Mouse (Mus musculus) fat pad, adult 2 months (tissue): ENCODE results near the gene Nifk.

ENCODE experiments used
- DNase-seq: peaks from one replicate; pipeline ENCODE4 v3.0.0-alpha.2; 2011; ENCODE audit warnings: low read depth, low spot score; ENCODE audit errors: extremely low read depth

Gene Nifk

DNA sequence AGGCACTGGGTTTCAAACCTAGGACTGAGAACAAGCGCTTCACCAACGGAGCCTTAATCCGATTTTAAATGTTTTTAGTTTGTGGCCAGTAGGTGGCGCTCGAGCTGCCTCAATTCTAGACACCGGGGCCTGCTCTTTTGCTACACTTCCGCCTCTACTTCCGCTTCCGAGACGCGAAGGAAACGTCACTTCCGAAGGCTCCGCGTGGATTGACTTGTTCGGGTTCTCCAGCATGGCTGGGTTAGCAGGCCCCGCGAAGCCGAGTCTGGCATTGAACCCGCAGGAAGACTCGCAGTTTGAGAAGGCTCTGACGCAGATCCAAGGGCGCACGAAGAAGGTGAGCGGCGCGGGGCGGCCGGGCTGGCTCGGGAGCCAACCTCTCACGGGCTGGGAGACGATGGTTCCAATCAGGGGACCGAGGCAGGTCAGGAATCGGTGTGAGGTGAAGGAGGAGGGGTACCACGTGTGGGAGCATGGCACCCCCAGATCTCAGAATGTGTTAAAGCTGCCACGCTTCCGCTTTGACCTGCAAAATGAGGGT is at the start of gene Nifk:
Gene Nifk (plus strand): TSS at position 179 of the 541 bp plus-strand sequence.
- DNase-seq, result peak; percentile 56

DNA sequence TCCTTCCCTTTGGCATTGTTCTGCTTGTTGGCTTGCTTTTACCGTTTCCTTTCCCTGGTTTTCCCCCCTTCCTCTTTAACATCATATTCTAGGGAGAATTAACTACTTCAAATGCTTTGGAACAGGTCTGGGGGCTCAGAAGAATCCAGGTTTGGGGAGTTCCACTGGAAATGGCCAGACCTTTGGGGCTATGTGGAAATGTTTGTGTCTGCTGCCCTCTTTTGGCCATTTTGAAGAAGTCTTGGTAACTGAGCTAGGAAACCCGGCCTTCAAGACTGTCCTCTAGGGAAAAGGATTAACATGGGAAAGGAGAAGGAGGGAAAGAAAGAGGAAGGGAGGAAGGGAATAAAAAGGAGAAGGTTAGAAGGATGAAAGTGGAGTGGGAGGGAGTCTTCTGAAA is 46.5 kb upstream of the Nifk start:
- DNase-seq, result no peak

DNA sequence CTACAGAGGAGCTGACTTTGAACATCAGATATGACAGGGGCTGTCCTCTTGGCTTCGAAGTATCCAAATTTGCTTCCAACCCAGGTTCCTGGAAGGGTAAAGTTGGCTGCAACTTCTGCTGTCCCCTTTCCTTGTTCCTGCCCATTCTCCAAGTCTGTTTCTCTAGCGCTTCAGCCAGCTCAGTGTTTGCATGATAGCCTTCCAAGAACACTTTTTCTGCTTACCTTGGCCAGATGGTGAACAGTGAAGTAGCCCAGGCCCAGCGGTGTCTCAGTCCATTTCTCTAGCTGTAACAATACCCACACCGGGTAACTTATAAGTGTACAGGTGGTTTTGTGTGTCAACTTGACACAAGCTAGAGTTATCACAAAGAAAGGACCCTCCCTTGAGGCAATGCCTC is 29.3 kb upstream of the Nifk start:
- DNase-seq, result no peak

DNA sequence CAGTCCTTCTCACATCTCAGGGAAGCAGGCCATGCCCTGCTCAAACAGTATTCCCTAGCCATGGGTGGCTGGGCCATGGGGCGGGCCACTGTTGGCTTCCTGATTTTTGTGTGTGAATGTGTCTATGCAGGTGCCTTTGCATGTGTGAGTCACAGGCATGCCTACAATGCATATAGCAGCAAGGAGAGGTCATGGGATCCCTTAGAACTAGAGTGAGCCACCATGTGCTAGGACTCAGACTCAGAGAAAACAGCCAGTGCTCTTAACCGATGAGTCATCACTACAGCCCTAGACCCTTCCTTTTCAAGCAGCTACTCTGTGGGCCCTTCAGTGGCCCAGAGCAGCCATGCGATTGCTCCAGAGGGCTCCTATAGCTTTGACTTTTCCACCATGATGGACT is 27.4 kb upstream of the Nifk start:
- DNase-seq, result no peak

DNA sequence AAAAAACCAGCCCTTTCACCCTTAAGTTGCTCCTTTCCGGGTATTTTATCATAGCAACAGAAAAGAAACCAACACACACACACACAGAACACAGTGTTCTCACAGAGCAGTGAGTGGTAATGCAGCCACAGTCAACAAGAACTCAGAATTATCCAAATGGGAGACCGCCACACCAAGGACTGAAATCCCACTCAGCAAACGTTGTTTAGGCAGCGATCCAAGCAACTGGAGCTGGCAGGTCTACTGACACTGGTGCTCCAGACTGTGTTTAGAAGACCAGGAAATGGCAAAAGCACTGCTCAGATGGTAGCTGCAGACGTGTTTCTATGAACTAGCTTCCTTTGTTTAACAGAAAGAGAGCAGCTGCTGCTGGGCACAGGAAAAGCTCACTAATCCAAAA is 26.8 kb upstream of the Nifk start:
- DNase-seq, result no peak

DNA sequence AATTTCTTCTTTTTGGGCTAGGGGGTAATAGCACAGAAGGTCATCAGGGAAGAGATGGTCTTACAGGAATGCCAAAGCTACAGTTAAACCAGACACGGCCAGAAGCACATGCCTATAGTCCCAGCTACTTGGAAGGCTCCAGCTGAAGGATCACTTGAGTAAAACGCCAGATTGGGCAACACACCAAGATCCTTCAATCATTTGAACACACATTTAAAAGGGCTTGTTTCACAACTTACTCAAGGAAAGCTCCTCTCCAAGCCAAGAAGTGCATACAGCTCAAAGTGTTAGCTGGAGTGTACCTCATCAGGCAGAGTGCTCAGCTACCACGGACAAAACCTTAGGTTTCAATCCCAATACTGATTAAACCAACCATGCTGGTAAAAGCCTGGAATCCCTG is 25.0 kb upstream of the Nifk start:
- peak; percentile 61 for DNase-seq

DNA sequence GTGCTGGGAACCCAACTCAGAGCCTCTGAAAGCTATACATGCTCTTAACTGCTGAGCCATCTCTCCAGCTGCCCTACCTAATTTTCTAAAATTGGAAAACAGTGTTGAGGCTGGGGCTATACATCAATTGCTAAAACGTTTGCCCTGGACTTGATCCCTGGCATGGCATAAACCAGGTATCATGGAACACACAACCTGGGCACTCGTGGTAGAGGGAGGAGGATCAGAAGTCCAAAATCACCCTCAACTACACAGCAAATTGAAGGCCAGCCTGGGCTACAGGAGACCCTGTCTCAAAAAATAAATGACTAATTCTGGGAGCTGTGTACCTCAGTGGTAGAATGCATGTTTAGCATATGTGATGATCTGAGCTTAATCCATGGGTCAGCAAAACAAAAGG is 23.9 kb upstream of the Nifk start:
- DNase-seq, result no peak

DNA sequence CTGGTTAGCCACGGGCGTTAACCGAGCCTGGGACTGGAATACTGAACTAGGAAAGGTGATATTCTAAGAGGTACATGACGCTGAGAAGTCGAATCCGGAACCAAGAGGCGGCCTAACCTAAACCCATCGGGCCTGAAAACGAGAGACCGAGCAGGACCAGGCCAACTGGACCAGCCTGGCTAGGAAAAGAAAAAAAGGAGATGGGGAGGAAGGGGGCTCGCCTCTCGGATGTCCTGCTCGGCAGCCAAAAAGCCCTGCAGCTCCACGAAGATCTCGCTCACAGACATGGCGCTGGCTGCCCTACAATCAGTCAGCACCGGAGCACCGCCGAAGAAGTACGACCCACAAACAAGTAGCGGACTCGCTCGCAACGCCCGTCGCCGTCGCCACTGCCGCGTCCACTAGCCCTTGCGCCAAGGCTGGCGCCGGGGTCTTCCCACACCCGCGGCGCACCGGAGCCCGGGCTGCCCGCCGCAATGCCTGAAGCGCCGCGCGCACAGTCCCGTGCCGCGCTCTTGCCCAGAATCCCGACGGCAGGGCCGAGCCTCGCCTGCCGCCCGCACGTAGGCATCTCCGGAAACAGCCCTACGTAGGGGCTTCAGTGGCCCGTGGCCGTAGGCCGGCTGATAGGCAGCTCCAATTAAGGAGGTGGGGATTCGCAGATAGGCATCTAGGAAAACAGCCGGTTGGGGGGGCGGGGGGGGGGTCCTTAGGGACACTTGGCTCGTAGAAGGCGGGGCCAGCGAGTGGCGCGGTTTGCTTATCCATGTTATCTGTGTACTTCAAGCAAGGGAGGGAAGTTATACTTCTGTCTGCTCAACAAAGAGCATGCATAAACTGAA is 10.6 kb upstream of the Nifk start:
- no peak for DNase-seq

DNA sequence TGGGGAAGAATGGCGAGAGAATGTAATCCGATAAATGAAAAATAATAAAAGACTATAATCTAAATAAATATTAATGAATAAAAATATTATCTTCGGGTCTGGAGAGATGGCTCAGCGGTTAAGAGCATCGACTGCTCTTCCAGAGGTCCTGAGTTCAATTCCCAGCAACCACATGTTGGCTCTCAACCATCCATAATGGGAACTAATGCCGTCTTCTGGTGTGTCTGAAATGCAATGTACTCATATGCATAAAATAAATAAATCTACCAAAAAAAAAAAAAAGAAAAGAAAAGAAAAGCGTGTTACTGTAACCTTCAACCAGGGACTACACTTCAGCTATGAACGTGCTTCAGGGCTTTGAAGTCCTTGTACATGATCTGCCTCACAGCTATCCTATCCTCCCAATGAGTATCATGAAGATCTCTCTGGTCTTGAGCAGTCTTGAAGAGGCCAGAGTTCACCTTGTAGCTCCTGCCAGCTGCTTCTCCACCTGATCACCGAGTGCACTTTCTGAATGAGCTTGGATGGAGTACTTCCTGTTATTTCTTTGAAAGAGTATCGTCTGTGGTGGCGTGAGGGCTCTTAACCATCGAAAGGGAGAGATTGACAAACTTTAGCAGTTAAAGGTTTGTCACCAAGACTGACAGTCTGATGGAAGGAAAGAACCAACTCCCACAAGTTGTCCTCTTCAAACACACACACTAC is 9.9 kb upstream of the Nifk start, which contains the start of gene Tsn:
Gene Tsn (minus strand): TSS at position 118 of the 705 bp plus-strand sequence.
- DNase-seq, result no peak

DNA sequence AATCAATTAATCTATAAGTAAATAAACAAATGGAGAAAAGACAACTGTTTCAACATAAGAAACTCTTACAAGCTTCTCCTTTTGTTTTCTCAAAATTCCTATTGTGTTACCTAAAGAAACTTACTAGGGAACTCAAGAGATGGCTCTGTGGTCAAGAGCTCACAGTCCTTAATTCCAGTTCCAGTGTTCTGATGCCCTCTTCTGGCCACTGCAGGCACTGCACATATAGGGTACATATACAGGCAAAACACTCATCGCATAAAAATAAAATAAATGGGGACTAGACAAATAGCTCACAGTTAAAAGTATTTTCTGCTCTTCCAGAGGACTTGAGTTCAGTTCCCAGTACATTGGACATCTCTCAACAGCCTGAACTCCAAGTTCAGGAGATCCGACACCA is 943 bp upstream of the Nifk start:
- no peak for DNase-seq

DNA sequence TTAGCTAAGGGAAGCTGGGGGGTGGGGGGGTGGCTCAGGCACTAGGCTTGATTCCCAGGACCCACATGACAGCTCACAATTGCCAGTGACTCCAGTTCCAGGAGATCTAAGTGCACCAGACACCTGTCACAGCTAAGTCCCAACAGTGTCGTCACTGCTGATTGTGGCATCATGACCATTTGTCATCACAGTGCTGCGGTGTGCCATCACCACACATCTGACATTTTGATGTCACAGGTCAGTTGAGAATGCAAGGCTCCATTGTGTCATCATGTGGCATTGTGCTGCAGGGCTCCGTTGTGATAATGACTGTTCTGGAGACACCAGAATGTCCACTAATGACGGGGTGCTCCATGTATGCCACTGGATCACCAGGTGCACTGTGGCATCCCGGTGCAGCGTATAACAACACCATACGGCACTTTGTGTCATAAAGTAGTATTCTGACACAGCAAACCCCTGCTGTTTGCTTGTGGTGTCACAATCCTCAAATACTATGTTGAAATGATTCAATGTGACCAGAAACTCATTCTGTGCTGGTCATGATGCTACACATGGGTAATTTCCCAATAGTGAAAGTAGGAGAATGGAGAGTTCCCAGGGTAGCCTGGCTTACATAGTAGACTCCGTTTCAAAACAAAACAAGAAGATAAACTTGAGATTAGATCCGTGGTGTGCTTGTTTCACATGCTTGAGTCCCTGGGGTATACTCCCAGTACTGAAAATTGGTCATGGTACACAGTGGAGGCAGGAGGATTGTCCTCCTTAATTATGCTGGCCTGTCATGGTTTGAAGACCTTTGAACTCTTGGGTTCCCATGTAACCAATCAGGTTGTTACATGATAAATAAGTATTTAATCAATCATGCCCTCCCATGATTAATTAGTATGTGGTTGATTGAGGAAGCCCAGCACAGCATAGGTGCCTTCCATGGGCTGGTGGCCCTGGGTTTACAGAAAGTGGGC is 13.4 kb downstream of the Nifk start:
- DNase-seq, result peak; percentile 21

DNA sequence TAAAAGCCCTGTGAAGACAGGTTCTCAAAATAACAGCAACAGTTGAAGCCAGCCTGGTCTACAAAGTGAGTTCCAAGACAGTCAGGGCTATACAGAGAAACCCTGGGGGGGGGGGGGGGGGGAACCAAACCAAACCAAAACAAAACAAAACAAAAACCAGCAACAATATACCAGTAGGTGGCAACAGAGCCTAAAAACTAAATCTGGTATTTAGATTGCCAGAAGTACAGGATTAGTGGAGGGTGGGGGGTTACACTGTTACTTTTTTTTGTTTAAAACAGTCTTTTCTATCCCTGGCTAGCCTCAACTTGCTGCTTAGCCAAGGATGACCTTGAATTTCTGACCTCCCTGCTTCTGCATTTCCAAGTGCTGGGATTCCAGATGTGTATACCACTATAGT is 14.2 kb downstream of the Nifk start:
- no peak for DNase-seq

DNA sequence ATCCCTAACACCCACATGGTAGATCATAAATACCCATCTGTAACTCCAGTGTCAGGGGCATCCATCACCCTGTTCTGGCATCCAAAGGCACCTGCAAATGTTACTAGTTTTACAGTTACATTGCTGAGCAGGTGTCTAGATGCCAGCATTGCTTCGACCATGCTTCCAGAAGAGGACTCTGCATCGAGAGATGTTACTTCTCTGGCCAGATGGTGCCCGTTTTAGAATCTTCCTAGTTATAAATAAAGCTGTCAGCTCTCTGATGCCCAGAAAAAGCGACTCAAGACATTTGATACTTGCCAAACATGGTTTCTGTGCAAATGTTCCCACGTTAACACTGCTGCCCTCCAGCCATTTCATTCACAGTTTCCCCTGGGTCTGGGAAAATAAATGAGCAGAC is 16.3 kb downstream of the Nifk start:
- DNase-seq, result no peak

DNA sequence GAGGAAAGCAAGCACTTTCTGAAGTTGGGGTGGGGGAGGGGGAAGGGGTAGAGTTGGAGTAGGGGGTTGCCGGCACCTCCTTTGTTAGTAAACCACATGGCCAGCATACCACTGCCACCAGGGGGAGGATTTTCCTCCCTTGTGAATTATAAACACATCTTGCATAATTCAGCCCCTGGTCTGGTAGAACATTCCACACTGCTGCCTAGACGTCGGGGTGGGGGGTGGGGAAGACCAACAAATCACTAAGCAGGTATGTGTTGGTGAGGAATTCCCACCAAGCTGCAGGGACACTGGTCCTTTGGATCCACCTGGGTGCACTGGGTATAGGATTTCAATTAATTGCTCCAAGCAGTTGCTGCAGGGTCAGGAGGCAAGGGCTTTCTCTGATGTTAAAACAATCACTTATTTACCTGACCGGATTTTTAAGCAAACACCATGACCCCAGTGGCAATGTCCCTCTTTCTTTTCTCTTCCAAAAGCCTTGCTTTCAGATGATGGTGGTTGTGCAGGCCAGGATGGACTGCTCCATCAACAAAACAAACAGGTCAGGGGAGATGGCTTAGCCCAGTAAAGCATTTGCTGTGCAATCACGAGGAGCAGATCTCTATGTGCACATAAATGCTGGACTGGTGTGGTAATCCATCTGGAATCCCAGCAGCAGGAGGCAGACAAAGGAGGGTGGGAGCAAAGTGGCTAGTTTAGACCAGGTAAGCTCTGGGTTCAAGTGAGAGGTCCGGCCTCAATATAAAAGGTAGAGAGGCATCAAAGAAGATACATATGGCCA is 22.2 kb downstream of the Nifk start:
- DNase-seq, result no peak

DNA sequence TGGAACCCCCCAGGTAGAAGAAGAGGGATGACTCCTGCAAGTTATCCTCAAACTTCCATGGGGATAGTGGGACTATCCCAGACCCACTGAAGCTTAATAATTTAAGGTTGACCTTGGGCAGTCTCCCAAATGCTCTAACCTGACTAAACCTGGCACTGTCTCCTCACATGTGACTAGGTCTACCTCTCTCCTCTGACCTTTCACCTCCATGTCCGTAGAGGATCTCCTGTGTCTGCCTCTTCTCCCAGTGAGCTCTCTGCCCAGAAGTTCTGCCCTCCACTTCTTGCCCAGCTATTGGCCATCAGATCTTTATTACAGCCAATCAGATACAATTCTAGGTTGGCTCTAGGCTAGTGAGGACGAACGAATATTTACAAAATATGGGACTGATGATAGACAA is 28.3 kb downstream of the Nifk start:
- no peak for DNase-seq

DNA sequence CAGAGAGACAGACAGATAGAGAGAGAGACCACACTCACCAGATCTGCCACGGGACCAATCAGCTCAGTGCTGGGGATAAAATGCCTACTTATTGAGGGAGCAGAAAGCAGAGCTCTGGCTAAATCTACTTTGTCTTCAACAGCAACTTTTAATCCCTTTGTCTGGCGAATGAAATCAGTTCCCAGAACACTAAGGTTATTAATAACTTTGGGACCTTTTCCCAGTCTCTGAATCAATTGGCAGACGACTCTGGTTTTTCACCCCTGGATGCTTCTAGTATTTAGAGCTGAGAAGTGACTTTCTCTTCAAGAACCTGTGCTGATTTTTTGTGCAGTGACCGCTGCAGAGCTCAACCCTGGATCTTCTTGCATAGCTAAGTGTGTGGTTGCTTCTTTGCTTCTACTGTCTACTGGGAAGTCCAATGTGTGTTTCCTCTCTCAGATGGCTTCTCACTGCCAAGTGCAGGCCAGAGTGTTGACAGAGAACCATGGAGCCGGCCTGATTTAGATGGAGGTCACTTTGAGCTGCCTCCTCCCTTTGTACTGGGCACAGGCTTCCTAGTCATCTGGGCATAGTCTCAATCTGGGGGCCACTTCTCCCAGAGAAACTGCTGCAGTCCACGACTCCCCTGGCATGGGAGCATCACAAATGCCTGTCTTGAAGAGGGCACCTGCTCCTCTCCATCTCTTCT is 37.6 kb downstream of the Nifk start:
- DNase-seq, result no peak

DNA sequence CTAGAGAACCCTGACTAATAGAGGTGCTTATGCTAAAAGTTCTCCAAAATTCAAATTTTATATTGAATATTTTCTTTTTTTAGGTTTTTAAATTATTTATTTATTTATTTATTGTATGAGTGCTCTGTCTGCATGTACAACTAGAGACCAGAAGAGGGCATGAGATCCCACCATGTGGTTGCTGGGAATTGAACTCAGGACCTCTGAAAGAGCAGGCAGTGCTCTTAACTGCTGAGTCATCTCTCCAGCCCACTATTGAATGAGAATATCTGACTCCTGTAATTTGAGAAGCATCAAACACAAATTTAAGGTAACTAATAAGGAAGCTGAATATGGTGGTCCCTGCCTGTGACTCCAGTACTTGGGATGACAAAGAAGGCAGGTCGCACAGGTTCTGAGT is 46.3 kb downstream of the Nifk start:
- no peak for DNase-seq

DNA sequence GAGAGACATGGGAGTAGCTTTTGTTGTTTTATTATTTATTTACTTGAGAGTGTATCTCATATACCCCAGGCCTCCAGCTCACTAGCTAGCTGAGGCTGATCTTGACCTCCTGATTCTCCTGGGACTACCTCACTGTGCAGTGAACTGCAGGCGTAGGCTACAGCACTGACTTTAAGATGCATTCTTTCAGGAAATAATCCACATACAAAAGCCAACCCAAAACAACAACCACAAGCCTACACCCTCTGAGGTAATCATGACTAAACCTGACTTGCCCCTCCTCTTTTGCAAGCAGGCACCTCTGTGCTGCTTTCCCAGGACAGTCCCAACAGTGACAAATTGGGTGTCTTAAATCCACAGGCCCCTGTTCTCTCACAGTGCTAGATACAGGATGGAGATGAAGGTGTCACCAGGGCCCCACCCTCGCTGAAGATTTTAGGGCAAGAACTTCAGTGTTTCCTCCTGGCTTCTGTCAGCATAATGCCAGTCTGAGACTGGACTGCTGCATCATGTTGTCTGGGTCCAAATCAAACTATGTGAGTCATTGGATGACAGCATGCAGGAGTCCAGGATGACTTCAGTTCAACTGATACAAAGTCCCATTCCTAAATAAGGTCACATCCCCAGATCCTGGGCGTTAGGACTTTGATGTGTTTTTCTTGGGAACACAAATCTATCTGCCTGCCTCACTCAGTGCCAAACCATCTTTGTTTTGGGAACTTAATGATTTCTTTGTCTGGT is 47.3 kb downstream of the Nifk start:
- no peak for DNase-seq

DNA sequence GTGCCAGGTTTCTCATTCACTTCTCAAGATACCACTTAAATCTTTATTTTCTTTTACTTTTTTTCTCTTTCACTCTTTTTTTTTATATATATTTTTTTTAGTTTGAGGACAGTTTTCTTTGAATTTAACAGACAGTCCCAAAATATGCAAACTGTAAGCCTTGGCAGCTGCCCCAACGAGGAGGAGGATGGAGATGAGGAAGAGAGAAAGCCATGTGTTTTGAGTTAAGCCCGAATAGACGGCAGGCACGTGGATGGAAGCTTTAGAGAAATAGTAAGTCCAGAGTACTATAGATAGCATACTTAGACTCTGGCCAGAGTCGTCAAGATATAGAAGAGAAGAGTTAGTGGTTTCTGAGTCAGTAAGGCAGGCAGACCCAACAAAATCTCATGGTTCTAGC is 56.1 kb downstream of the Nifk start:
- no peak for DNase-seq
